Mouse (Mus musculus): ENCODE data around the gene Plxnc1. TPM values are rescaled to one million over a fixed set of nuclear protein-coding genes. Genes with fewer than 3 reads are reported as not detected.

Gene Plxnc1
- total and polyA plus RNA-seq, 3 experiments: 27.6 to 34.4 (median 33.0) TPM

DNA sequence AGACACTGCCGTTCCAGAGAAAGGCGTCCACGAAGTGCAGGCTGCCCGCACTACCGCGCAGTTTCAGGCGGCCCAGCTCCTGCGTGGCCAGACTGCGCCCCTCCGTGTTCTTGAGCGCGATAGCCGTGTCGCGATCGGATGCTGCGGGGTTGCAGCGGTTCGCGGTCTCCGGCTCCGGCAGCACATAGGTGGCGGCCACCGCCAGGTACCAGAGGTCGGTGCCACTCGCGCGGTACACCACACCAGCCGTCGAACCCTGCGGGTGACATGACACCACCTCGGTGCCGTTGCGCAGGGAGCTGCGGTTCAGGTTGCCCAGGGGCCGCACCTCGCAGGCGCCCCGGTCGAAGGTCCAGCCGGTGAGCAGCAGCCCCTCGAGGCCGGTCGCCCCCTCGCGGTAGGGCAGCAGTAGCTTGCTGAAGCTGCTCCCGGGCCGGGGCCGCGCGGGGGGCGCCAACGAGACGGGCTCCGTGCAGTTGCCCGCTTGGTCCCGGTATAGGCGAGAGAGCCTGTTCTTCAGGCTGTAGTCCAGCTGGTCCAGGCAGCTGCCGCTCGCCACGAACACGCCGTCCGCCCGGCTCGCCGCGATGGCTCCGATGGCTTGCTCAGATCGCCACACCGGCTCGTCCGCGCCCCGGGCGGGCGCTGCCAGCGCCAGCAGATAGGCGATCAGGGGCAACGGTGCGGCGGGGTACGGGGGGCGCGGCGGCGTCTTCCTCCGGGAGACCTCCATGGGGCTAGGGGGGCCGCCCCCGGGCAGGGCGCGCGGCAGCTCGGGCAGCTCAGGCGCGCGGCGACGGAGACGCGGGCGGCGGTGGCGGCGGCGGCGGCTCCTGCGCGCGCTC is 567 bp downstream of the Plxnc1 start (continued):
- TF ChIP-seq MAZ (IDR thresholded peaks at IDR 0.05; ENCODE audit: low read depth, low read length) (no peak), USF2 (conservative IDR thresholded peaks at IDR 0.05; ENCODE audit: low read depth, low read length) (no peak), ZNF384 (IDR thresholded peaks at IDR 0.05; ENCODE audit: low read depth, low read length) (no peak), UBTF (IDR thresholded peaks at IDR 0.05; ENCODE audit: low read depth, low read length) (peak; percentile 33; the same call in 1 of the 2 replicates), ETS1 (conservative IDR thresholded peaks at IDR 0.05; ENCODE audit: low read depth, low read length) (no peak), PAX5 (IDR thresholded peaks at IDR 0.05; ENCODE audit: low read length) (no peak), ZC3H11A (IDR thresholded peaks at IDR 0.05; ENCODE audit: low read depth, low read length) (no peak), BHLHE40 (IDR thresholded peaks at IDR 0.05; ENCODE audit: low read depth, low read length) (no peak)

DNA sequence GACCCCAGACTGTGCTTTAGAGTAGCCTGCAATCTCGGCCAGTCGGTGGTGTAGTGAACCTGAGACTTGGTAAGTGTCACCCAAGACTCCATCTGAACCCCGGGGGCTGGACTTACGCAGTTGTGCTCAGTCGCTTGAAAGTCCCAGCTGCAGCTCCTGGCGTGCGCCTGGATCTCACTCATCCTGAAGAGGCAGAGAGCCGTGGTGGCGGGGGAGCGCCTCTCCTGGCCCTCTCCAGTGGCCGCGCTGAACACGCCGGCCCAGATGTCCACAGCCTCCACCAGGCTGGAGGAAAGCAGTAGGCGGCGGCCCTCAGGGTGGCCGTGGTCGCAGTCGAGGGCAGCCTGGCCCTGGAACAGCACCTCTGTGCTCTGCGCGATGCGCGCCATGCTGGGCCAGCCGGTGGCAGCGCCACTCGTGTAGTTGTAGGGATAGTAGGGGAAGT is 1.2 kb downstream of the Plxnc1 start:
- Histone ChIP-seq H3K4me2 (ENCODE audit: insufficient read depth, low read depth, poor library complexity, severe bottlenecking) (peak overlapping the region; percentile 91), H3K4me1 (ENCODE audit: control insufficient read depth in 1 of 2, insufficient read depth in 2 of 2) (peaks cover 10 to 29% of the 10 kb centered on the region in 2 experiments; a peak in 3 of 4 replicates), H3K79me2 (replicated peaks; ENCODE audit: control insufficient read depth, extremely low read depth, insufficient read depth, poor library complexity, severe bottlenecking) (peaks cover 48% of the 10 kb centered on the region), H3K9me3 (replicated peaks; ENCODE audit: low read length) (no peaks in the 10 kb centered on the region), H3K36me3 (replicated peaks in 1 of 2; ENCODE audit: control insufficient read depth in 1 of 2, insufficient read depth in 1 of 2, low read length in 1 of 2) (peaks cover 0 to 8% of the 10 kb centered on the region in 2 experiments), H3K9ac (ENCODE audit: insufficient read depth, low read depth) (peak overlapping the region; percentile 90), H3K27ac (ENCODE audit: insufficient read depth, low read depth) (peak overlapping the region; percentile 45), H3K27me3 (replicated peaks) (no peaks in the 10 kb centered on the region), H3K4me3 (replicated peaks in 1 of 3; ENCODE audit: low read depth in 2 of 3, low read length in 2 of 3, poor library complexity in 1 of 3) (peak overlapping the region; percentile 82 to 95 (median 85))
- in situ Hi-C loops (cut with MboI; ENCODE audit: low pct_ligation_motif_present, low pct_unique_long_range_greater_than_20kb, low sequenced_read_pairs) (no loop called here), dilution Hi-C loops (cut with MboI; ENCODE audit: extremely low pct_ligation_motif_present, extremely low pct_unique_long_range_greater_than_20kb, low sequenced_read_pairs) (no loop called here)
- no peak for TF ChIP-seq TCF12 (IDR thresholded peaks at IDR 0.05; ENCODE audit: low read depth, low read length)
- peak; percentile 87; the same call in 1 of the 2 replicates for TF ChIP-seq CHD1 (IDR thresholded peaks at IDR 0.05; ENCODE audit: low read depth, low read length)
- no peak for DNase-seq (ENCODE audit: extremely low read depth)

GRCm38 (mm10) chr10:94942449-94943041 is 2.1 kb downstream of the Plxnc1 start:
- H3K4me1 ChIP-seq (ENCODE audit: control insufficient read depth in 1 of 2, insufficient read depth in 2 of 2): peaks cover 10 to 29% of the 10 kb centered on the region in 2 experiments; a peak in 3 of 4 replicates
- TF ChIP-seq ETS1 (conservative IDR thresholded peaks at IDR 0.05; ENCODE audit: low read depth, low read length) (no peak), CHD2 (IDR thresholded peaks at IDR 0.05; ENCODE audit: low read length) (no peak), MXI1 (IDR thresholded peaks at IDR 0.05; ENCODE audit: low read depth, low read length) (no peak), MAX (IDR thresholded peaks at IDR 0.05; ENCODE audit: low read length) (no peak), MAZ (IDR thresholded peaks at IDR 0.05; ENCODE audit: low read depth, low read length) (peak; percentile 36; the same call in 1 of the 2 replicates), USF2 (conservative IDR thresholded peaks at IDR 0.05; ENCODE audit: low read depth, low read length) (no peak), MYC (IDR thresholded peaks at IDR 0.05; ENCODE audit: low read depth, low read length) (no peak), SMC3 (IDR thresholded peaks at IDR 0.05; ENCODE audit: low read depth, low read length) (0 out of 2 replicates have a peak, but pooled peaks have one; percentile 3), MEF2A (IDR thresholded peaks at IDR 0.05; ENCODE audit: borderline replicate concordance, low read depth, low read length) (no peak), ZNF384 (IDR thresholded peaks at IDR 0.05; ENCODE audit: low read depth, low read length) (no peak), JUND (conservative IDR thresholded peaks at IDR 0.05; ENCODE audit: low read depth, low read length) (no peak), TBP (conservative IDR thresholded peaks at IDR 0.05; ENCODE audit: low read depth, low read length) (no peak), EP300 (IDR thresholded peaks at IDR 0.05; ENCODE audit: low read length) (peak; percentile 16; the same call in 1 of the 2 replicates), UBTF (IDR thresholded peaks at IDR 0.05; ENCODE audit: low read depth, low read length) (peak; percentile 26; the same call in 1 of the 2 replicates), CHD1 (IDR thresholded peaks at IDR 0.05; ENCODE audit: low read depth, low read length) (0 out of 2 replicates have a peak, but pooled peaks have one; percentile 33), TCF12 (IDR thresholded peaks at IDR 0.05; ENCODE audit: low read depth, low read length) (no peak)
- H3K27me3 ChIP-seq (replicated peaks): no peaks in the 10 kb centered on the region
- DNase-seq (ENCODE audit: extremely low read depth): peak; percentile 78
- H3K79me2 ChIP-seq (replicated peaks; ENCODE audit: control insufficient read depth, extremely low read depth, insufficient read depth, poor library complexity, severe bottlenecking): peaks cover 54% of the 10 kb centered on the region
- no peaks in the 10 kb centered on the region for H3K9me3 ChIP-seq (replicated peaks; ENCODE audit: low read length)
- peak overlapping the region; percentile 90 for H3K9ac ChIP-seq (ENCODE audit: insufficient read depth, low read depth)
- peaks cover 0 to 16% of the 10 kb centered on the region in 2 experiments for H3K36me3 ChIP-seq (replicated peaks in 1 of 2; ENCODE audit: control insufficient read depth in 1 of 2, insufficient read depth in 1 of 2, low read length in 1 of 2)
- in situ Hi-C loops (cut with MboI; ENCODE audit: low pct_ligation_motif_present, low pct_unique_long_range_greater_than_20kb, low sequenced_read_pairs): no loop called here
- H3K4me2 ChIP-seq (ENCODE audit: insufficient read depth, low read depth, poor library complexity, severe bottlenecking): peak overlapping the region; percentile 91
- dilution Hi-C loops (cut with MboI; ENCODE audit: extremely low pct_ligation_motif_present, extremely low pct_unique_long_range_greater_than_20kb, low sequenced_read_pairs): no loop called here
- H3K4me3 ChIP-seq (replicated peaks in 1 of 3; ENCODE audit: low read depth in 2 of 3, low read length in 2 of 3, poor library complexity in 1 of 3): peak overlapping the region; percentile 82 to 95 (median 85)
- H3K27ac ChIP-seq (ENCODE audit: insufficient read depth, low read depth): peak overlapping the region; percentile 39; the same call in 1 of the 2 replicates

Measured in CH12.LX (cell line).